Mouse (Mus musculus) granulocyte monocyte progenitor cell, adult 5-6 weeks (primary cell): ENCODE measurements at regions not wholly inside any gene's neighbourhood (a gene's known extent, or its start where the extent isn't known, plus 50 kb on each side); places are given as distances from the start of the nearest gene placed in this dataset.

Source experiments
- ATAC-seq: replicated peaks from 2 replicates; pipeline ENCODE4 v1.8.0; 2016; ENCODE audit warnings: mild to moderate bottlenecking, moderate TSS enrichment, inconsistent platforms; ENCODE audit not compliant: poor library complexity, severe bottlenecking

DNA sequence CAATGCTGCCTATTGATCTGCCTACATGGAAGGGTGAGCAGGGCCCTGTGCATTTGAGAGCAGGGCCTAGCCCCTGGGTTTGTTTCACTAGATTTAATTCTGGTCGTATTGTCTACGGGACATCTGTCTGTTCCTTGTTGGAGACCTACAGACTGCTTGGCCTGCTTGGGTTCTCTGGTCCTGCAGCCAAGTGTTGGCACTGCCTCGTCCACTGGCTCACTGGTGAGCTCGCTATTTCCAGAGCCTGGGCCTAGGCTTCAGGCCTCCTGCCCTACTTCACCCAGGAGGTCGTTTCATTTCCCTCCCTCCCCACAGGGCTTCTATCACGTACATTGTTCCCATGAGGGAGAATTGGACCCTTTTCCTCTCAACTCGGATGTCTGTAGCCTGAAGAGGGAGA, 62.2 kb upstream of the Blcap start:
- ATAC-seq: no peak

- peak; percentile 74 for ATAC-seq
These were observed 64.6 kb upstream of the Blcap start for GRCm38 (mm10) chr2:157635670-157636069.

- ATAC-seq: peak; percentile 100
These were observed 69.8 kb upstream of the Blcap start for GRCm38 (mm10) chr2:157640873-157641272.

DNA sequence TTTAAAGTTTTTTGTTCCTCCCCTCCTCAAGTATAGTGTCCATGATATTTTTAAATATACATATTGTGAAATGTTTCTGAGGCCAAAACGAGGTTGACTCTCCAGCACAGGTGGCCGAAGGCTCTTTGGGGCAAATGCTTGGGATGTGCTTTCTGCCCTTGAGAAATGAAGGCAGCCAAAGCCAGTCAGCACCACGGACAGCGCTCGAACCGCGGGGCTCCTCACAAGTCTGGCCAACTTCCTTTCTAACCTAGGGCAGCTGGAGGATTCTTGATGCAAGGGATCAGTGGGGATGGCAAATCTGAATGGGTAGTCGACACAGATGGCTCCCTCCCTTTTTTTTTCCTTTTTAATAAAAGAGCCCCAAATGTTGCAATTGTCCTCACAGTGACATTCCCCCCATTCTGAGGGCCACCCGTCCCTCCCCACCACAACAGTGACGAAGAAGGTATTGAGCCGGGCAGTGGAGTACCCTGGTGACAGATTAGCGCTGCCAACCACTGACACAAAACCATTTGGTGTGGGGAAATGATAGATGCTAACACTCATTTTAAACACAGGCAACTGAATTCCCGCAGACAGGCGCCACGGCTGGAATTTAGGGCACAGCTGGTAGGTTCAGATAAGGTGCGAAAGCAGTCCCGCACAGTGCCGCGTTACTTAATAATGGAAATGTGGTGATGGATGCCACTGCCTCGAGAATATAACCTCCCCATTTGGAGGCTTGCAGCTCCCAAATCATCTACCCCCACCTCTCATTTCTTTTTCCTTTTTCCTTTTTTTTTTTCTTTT, 73.4 kb upstream of the Ctnnbl1 start:
- ATAC-seq: peak; percentile 44; the same call in 1 of the 2 replicates

GRCm38 (mm10) chr2:157664481-157664880, 72.7 kb upstream of the Ctnnbl1 start:
- ATAC-seq: no peak

DNA sequence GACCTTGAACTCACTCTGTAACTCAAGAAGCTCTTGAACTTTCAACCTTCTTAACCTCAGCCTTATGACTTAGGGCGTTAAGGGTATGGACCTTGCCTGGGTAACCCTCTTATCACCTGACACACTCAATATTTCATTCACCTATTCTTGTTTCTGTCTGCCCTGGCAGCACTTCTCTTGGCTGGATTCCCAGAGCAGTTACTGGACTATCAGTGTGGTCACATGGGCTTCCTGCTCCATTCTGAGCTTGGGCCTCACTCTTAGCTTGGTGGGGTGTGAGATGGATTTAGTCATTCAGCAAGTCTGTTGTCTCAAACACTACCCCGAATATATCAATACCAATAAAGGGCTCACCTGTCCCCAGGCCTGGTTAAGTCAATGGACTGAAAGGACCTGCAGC, 67.0 kb upstream of the Ctnnbl1 start:
- ATAC-seq: no peak

GRCm38 (mm10) chr2:157674906-157675305, 62.3 kb upstream of the Ctnnbl1 start:
- ATAC-seq: no peak

DNA sequence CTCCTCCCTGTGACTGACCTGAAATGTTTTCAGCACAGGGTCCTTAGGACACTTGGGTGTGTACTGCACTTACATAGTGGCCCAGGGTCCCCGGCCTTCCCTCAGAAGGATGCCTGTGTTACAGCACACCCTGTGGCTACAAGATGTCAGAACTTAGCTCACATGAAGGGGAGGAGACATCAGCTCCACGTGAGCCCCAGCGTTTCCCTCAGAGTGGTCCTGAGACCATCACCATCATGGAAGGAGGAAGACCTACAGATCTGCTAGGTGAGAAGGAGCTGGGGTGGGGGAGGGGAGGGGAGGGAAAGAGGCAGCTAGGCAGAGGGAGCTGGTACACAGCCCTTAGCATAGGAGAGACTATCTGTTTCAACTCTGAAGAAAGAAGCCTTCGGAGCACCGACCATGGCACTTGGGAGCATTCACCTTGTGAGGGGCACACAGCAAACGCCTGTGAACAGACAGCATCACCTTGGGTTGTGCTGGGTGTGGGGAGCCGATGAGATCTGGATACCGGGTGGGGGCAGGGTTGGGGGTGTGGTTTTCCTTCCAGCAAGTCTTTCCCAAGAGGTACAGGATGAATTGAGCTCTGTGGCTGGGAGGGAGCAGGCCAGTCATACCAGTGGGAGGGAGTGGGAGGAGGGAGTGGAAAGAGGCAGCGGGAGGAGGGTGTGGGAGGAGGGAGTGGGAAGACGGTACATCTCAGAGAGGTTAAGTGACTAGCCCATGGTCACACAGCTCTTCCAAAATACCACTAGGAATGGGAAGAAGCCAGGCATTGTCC, 60.6 kb upstream of the Ctnnbl1 start:
- no peak for ATAC-seq

GRCm38 (mm10) chr2:157677262-157677661, 59.9 kb upstream of the Ctnnbl1 start:
- no peak for ATAC-seq

- no peak for ATAC-seq
These were observed 55.3 kb upstream of the Ctnnbl1 start for GRCm38 (mm10) chr2:157681931-157682330.
